ENCODE assay signal across 11 mouse cellular contexts in the genomic region with DNA sequence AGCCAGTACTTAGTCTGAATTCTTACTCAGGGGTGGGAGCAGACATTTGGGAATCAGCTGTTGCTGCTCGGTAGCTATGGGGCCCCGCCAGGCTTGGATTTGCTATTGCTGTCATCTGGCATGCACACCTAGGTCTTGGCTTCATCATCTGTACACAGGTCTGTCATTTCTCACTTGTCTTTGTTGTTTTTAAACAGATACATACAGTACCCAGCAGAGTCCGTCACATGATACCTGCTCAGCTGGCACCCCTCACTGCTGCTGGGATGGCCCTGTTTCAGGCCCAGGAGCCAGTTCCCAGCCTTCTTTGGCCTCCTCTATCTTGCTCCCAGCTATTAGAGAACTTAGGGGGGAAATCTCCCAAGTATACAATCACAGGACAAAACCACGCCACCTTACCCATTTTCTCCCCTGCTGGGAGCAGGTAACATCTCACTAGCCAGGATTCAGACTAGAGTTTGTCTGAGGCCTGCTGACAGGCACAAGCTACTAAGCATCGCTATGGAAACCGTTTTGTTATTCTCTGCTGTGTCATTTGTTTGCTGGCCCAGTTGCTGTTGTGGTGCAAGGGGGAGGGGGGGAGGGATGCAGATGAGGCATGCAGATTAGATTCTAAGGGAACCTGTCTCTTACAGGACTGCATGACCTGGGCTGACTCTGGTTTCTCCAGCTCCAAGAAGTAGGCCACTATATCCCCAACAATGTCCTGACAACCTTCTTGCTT. TPM values are rescaled to one million over a fixed set of nuclear protein-coding genes. Genes with fewer than 3 reads are reported as not detected.
DNase-seq lines count a peak whose midpoint lies in the region; ATAC-seq and TF ChIP-seq lines count a peak whose summit lies in the region.
"Had no signal": no experiment of that assay in that cellular context is flagged by ENCODE, and none has a peak within 500 bp of the region (broad histone marks: within the 10 kb centered on the region; RNA-seq: fewer than 3 reads in every experiment).

No protein-coding gene starts in this region.

- no peak overlapping the region for H3K27ac ChIP-seq in forebrain, postnatal 0 days (ENCODE audit: low read depth, low read length)
- peak overlapping the region; percentile 48 for H3K27ac ChIP-seq in midbrain, embryonic 15.5 days

- no peak overlapping the region for H3K4me2 ChIP-seq in forebrain, postnatal 0 days (ENCODE audit: low read depth)
- no peak overlapping the region for H3K4me2 ChIP-seq in midbrain, embryonic 15.5 days
- H3K4me2 ChIP-seq: lung, embryonic 14.5 days had no signal

- H3K9ac ChIP-seq in forebrain, postnatal 0 days = no peak overlapping the region
- H3K9ac ChIP-seq in midbrain, embryonic 15.5 days = no peak overlapping the region
- H3K9ac ChIP-seq: lung, embryonic 14.5 days had no signal

- 31% methylated on average over 6 of the region's 6 CpGs for WGBS in forebrain, postnatal 0 days
- WGBS in midbrain, embryonic 15.5 days = 41% methylated on average over 6 of the region's 6 CpGs

- no peaks in the 10 kb centered on the region for H3K27me3 ChIP-seq in forebrain, postnatal 0 days (ENCODE audit: insufficient read depth, low read length)
- no peaks in the 10 kb centered on the region for H3K27me3 ChIP-seq in midbrain, embryonic 15.5 days (replicated peaks)

- no peak overlapping the region for H3K4me3 ChIP-seq in forebrain, postnatal 0 days (ENCODE audit: low read depth, low read length)
- H3K4me3 ChIP-seq in midbrain, embryonic 15.5 days = no peak overlapping the region

- H3K9me3 ChIP-seq in forebrain, postnatal 0 days (ENCODE audit: low read length) = no peaks in the 10 kb centered on the region
- H3K9me3 ChIP-seq in midbrain, embryonic 15.5 days = no peaks in the 10 kb centered on the region
- H3K9me3 ChIP-seq: G1E had no signal

- intact Hi-C loops in heart, postnatal 25 days (cut with DNase I) = no loop called here

- ATAC-seq in forebrain, postnatal 0 days = peak; percentile 67
- ATAC-seq in midbrain, embryonic 15.5 days (replicated peaks) = peak; percentile 48; the same call in 1 of the 2 replicates
- ATAC-seq: intestine, postnatal 0 days had no signal

- DNase-seq in heart, adult 11 months = peak; percentile 96
- DNase-seq in heart, postnatal 25 days (ENCODE audit: low spot score) = no peak
- DNase-seq in R1 (ENCODE audit: low read depth, low spot score) = peak; percentile 25
- DNase-seq in forebrain, postnatal 0 days = peak; percentile 49
- DNase-seq in ovary, postnatal 36 days (ENCODE audit: low spot score) = no peak
- no peak for DNase-seq in thymus, postnatal 25 days
- DNase-seq: lung, embryonic 14.5 days; thymus, postnatal 14 days had no signal

- no peak for TF ChIP-seq CTCF in forebrain, postnatal 0 days (IDR thresholded peaks at IDR 0.05; ENCODE audit: low read depth)

- no peaks in the 10 kb centered on the region for H3K36me3 ChIP-seq in forebrain, postnatal 0 days (ENCODE audit: insufficient read depth)
- H3K36me3 ChIP-seq in midbrain, embryonic 15.5 days (replicated peaks) = no peaks in the 10 kb centered on the region

- H3K4me1 ChIP-seq in forebrain, postnatal 0 days (ENCODE audit: insufficient read depth) = peaks cover 10% of the 10 kb centered on the region
- H3K4me1 ChIP-seq in midbrain, embryonic 15.5 days = peaks cover 34% of the 10 kb centered on the region

RNA-seq across cellular contexts. Expression of a gene that starts 52.8 kb away (rescaled TPM):
- total RNA-seq in heart, postnatal 25 days (2021) = under 1 TPM; 0.03 to 0.05 TPM
- total RNA-seq in forebrain, postnatal 0 days (2014; rRNA removed) = 19.2 and 23.3 TPM in 2 replicates
- 9.3 and 22.8 TPM in 2 replicates for polyA plus RNA-seq in forebrain, postnatal 0 days (2015; fragmentation: Nextera tagmentation; extraction: Ambion mirVana)
- 15.2 and 17.0 TPM in 2 replicates for polyA plus RNA-seq in midbrain, embryonic 15.5 days (2015; fragmentation: Nextera tagmentation; extraction: Ambion mirVana)
- polyA plus RNA-seq: G1E had no signal

Comparison
In these comparisons a context has a peak if more than half of its experiments do, and no peak if none do; other contexts are left out.
1. DNase-seq: peak in heart, adult 11 months (single experiment), R1 (single experiment) and forebrain, postnatal 0 days (single experiment); none in heart, postnatal 25 days (single experiment), ovary, postnatal 36 days (single experiment) and thymus, postnatal 25 days (single experiment).
2. RNA of a gene that starts 52.8 kb away (total RNA-seq): 19.2 to 23.3 TPM in forebrain, postnatal 0 days; 0.03 to 0.05 TPM in heart, postnatal 25 days; every median in the first group is over 10 times any median in the second.